Mouse (Mus musculus) ovary, postnatal 10 days (tissue): Measurements from ENCODE around the gene Rab3il1.

Experiments used
- DNase-seq: peaks from one replicate; pipeline ENCODE4 v3.0.0; 2022; ENCODE audit warnings: low spot score

The Rab3il1 gene

DNA sequence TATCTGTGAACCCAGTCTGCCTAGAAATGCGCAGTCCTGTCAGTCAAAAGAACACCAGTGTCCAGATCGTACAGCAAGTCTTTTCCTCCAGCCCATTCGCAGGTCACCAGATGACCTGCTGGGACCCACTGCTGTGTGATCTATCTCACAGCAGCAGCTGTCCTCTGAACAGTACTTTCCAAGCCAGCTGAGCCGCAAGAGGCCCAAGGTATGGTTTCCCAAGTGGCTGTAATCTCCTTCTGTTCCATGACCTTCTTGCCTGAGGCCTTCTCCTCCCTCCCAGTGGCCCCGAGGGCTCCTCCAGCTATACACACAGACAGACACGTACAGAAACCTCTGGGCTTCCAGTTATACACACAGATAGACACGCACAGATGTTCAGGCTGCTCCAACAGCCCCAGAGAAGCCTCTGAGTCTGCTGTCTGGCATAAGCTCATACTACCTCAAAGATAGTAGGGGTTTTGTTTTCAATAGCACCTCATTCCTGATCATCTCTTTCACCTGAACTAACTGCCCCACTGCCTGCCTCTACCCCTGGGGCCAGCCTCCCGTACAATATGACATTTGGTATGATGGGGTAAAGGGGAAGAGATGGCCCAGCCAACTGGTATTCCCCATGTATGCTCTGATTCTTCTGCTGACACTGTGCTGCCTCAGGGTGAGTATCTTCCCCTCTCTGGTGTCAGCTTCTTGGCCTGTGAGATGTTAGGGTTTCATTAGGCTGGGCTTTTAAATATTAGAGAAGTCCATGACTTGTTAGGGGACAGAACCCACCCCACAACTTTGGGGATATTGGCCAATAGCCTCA lies 59.5 kb downstream of the Rab3il1 start:
- no peak for DNase-seq

DNA sequence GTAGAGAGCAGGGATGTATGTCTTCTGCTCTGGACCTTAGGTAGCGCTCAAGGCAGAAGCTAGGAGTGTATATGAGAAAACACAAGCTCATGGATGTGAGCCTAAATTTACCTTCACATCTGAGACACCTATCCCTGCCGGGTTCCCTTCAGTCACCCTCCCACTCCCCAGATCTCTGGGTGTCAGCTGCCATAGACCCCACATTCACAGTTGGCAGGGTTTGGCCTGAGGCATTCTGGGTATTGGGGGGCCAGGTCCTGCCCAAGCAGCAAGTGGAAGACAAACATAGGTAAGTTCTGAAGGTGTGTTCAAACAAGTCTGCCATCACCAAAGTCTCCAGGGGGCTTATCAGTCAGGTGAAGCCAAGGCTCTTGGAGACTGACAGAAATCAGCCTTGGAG lies 60.2 kb downstream of the Rab3il1 start:
- no peak for DNase-seq

DNA sequence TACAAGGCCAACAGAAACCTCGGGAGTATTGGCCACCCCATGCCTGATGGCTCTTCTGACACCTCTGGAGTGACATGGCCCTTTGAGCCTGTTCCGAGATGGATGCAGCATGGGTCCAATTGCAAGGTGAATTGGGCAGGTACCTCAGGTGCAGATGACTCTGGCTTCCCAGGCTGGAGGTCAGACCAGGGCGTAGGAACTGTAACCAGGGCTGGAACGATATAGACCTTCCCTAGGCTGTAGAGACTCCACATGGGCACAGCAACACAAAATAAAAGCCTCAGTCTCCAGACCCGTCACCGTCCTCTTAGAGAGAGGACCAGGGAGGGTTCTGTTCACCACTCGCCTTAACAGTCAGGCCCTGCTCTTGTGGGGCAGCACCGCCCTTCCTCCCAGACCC lies 60.8 kb downstream of the Rab3il1 start:
- DNase-seq: no peak

DNA sequence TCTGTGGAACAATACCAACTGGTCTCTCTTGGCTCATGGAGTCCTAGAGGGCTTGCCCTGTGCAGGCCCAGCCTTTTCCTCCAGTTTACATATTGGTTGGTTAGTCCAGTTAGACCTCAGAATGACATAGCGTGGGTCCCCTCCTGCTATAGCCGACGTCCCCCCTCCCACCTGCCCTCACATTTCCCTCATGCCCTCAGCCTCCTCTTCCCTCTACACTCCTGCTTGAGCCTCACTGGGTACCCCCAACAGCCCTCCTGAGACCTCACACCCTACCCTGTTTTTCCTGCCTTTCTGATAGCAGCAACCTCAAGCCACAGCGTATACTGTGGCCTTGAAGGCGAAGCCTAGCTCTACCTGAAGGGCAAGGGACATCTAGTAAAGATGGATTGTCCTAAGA lies 61.4 kb downstream of the Rab3il1 start:
- no peak for DNase-seq

DNA sequence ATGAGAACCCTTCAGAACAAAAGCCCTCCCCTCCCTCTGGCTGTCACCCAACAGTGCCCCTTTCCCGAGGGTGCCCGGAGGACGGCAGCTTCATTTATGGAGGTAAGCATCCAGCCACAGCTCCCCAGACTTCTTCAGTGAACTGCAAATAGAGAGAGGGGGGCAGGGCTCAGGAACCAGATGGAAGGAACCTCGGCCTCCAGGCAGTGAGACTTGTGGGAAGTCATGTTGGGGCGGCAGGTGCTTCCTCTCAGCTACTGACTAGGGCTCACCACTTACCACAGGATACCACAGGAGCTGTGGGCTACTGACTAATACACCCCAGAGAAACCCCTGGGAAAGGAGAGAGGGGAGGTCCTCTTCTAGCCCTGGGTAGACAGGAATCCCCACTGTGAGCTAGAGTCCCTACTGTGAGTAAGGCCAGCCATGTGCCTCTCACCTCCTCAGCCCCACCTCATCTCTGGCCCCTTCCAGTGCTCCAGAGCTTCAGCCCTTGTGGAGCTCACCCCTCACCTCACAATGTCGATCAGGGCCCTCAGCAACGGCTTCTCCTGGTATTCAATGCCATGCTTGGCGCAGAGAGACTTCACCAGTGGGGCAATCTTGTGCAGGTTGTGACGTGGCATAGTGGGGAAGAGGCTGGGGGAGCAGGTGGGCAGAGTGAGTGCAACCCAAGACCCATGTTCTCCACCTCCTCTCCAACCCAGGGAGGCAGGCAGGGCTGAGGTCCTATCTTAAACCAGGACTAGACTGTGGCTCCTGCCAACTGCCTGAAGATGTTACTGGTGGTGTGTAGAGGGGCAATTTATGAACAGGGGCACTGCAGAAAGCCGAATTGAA lies 62.9 kb downstream of the Rab3il1 start:
- DNase-seq: no peak

DNA sequence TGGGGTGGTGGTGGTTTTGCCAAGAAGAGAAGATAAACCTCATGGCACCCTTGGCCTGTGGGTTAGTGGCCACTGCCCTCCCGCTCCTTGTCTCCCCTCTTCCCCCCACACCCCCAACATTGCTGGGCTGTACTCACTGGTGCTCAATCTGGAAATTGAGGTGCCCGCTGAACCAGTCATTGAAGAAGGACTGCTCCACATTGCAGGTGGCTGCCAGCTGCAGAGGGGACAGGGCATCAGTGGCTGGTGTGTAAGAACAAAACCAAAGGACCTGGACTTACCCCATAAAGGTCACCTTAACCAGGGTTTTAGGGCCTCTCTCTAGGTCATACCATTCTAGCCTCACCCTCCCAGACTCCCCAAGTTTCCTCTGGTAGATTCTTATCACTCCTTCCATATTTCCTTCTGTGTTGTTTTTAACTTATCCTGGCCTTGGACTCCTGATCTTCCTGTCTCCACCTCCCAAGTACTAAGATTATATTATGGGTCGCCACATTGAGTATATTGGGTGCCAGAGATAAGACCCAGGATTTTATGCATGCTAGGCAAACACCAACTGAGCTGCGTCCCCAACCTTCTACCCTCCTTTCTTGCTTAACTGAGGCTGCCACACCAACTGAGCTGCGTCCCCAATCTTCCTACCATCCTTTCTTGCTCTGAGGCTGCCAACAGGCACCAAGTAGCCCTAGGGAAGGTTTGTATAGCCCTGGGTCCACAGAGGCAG lies 64.2 kb downstream of the Rab3il1 start:
- DNase-seq: no peak

DNA sequence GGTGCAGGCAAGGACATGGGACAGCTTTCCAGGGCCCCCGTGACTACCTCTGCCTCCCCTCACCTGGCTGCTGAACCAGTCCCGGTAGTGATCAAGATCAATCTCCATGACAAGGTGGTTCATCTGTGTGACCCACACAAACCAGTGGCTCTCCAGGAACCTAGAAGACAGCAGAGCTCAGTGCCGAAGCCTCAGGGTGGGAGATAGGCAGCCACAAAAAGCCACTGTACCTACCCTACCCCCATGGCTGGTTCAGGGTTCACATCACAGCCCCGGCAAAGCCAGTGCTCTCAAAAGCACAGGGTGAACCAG lies 64.7 kb downstream of the Rab3il1 start:
- DNase-seq: no peak

DNA sequence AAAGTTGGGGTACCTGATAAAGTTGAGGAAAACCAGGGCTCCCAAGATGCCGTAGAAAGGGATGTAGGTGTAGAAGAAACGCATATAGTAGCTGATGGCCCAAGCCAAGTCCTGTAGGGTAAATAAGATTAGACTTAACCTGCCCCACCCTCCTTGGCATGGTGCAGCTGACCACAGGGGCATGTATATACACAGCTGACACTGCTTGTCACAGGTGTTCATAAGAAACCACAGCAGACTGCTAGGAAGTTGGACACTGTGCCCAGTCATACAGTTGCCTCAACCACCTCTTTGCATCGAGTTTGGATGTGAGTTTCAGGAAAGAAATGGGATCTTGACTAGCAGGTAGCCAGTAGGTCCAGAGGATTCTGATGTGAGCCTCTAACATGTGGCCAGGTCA lies 65.0 kb downstream of the Rab3il1 start:
- DNase-seq: no peak

DNA sequence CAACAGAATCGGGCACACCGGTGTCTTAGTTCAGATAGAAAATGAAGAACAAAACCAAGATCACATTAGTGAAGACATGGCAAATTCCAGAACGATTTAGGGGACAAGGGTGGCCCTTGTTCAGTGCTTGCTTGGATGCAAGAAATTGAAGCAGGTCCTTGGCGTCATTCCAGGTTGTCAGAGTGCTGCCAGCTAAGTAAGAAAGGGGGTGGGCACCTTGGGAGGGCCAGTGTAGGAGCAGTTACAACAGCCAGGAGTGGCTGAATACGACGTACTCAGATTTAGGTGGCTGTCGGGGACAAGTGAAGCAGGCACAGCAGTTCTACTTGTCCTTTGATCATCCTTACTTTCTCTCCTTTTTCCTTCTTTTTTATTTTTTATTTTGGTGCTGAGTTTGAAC lies 66.2 kb downstream of the Rab3il1 start:
- DNase-seq: no peak

DNA sequence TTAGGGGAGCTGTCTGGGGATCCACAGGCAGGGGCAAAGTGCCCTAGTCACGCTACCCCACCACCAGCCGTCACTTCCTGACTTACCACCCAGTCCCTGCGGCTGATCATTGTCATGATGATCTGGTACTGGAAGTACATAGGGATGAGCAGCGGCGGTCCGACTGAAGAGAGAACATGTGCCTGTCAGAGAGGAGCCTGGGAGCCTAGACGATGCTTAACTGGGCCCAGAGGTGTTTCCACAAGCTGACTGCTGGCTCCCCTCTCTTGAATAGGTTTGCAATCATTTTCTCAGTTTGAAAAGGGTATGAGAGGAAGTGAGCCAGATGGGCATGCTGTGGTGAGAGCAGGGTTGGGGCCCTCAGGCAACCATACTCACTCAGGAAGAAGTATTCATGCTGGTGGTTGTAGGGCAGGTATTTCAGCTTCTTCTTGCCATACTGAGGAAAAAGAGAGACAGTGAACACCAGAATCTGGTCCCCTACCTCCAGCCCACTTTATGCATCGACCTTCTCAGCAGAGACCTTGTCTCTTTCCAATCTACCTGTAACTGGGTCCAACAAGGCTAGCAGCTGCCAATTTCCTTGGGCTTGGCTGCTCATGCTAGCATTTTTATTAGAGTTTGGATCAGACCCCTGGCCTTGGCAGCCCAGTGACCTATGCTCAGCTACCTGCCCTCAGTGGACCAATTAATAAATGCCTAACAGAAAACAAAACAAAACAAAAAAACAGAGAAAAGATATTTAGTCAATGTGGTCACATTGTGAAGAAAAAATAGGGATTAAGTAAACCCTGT lies 68.9 kb downstream of the Rab3il1 start:
- no peak for DNase-seq

DNA sequence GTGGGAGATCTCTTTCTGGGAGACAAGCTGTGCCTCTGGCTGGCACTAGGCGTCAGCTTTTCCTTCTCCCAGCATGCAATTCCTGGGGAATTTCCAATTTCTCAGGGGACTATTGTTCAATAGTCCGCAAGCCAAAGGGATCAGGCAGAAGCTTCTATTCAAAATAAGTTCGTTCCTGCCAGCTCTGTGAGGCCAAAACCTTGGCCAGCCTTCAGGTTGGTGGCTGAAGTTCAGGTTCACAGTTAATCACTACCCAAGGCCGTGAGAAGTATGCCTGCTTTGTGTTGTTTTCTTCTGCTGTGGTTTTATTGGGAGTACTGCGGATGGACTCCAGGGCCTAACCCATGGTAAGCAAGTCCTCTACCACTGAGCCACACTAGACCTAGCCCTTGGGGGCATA lies 69.7 kb downstream of the Rab3il1 start:
- DNase-seq: no peak

DNA sequence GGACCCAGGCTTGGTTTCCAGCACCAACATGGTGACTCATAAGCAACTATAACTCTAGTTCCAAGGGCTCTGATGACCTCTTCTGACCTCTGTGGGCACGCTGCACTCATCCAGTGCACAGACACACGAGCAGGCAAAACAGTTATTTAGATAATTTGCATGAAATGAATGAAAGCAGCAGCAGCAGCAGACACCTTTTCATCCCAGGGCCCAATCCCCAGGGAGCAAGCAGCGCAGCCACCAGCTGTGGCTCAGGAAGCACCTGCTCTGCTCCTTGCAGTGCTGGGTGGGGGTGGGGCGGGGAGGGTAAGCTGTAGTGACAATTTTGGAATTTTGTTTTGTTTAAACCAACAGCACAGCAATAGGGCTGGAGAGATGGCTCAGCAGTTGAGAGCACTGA lies 70.4 kb downstream of the Rab3il1 start:
- DNase-seq: no peak

DNA sequence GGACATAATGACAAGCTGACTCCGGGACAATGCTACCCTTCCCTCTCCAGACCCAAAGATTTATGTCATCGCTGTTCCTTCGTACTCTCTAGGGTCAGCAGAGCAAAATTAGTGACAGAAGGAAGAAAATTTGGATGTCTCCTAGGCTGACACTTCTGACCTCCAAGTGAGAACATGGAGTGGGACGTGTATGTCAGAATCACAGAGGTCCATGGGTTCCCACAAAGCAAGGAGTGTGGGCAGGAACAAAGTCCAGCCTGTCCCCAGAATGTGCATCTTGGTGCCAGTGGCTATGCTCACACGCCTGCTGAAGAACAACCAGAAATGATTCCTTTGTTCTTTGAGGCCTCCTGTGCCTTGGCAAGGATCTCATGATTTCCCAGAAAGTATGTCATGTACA lies 71.7 kb downstream of the Rab3il1 start:
- DNase-seq: no peak

DNA sequence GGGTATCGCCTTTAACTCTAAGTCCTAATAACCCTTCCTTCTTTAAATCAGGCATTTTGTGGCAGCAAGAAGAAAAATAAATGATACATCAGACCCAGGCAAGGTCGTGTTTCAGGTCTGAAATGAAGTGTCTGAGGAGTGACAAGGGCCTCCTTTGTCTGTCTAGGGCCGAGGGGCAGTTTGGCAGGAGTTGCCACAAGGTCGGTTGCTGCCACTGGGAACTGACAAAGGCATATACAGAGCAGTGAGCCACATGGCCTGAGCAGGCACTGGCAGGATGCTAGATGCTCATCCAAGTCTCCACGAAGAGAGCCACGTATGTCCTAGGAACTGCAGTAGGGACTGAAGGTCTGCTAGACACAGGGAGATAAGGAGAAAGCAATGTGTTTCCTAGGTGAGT lies 76.9 kb downstream of the Rab3il1 start:
- DNase-seq: no peak

DNA sequence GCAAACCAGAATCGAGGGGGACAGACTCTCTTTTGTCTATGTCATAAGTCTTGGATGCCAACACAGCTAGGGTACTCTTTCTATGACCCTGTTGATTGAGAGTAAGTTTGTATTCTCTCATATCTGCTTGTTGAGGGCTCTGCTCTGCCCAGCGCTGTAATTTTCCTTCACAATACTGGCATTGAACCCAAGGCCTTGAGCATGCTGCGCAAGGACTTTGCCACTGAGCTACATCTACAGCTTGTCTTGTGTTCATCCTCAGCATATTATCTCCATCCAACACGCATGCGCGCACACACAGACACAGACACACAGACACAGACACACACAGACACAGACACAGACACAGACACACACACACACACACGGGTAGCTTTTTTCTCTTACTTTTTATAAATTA lies 78.9 kb downstream of the Rab3il1 start:
- DNase-seq: no peak

DNA sequence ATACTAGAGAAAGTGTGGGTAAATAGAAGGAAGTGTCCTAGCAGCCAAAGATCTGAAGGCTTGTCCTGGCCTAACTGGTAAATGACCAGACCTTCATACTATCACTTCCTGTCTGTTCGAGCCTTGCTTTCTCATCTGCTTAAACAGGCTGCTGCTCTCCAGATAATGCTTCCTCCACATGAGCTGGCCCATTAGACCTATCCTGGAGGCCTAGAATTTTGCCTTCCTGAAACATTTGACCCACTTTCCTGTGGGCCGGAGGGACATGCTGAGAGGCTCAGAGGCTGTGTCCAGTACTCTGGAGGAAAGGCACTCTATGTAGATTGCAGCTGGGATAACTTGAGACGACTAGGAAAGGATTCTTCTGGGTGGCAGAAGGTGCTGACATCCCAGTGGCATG lies 80.6 kb downstream of the Rab3il1 start:
- DNase-seq: no peak

DNA sequence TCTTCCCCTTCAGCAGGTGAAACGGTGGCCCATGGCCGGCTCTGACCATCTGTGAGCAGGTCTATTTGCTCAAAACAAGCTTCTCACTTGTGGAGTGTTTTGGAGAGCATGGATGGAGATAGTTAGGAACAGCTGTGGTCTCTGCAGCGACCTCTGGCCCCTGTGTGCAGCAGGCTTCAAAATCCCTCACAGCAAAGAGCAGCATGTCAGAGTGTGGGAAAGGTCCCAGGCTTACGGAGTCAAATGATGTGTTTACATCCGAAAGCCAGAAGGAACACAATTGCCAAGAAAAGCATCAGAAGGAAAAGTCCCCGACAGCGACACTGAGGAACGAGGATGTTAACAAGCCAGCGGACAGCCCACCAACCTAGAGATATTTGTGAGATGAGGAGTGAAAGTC lies 84.0 kb downstream of the Rab3il1 start:
- DNase-seq: no peak

DNA sequence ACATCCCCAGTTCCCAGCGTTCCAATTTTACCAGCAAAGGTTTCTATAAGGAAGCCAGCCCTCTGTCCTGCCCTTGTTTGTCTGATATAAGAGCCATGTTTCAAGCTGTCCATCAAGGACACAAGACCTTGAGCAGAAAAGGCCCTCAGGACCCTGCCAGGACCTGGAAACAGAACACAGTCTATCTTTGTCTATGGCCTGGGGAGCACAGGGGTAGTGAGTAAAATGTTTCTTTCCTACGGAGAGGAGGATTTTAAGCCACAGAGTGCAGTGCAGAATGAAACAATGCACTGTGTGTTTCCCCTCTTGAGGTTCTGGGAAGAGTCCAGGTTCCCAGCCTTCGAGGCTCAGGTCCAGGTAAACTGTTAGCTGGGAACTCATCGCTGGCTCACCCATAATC lies 85.5 kb downstream of the Rab3il1 start:
- no peak for DNase-seq
